Mouse (Mus musculus): ENCODE measurements at regions not wholly inside any gene's neighbourhood (a gene's known extent, or its start where the extent isn't known, plus 50 kb on each side); places are given as distances from the start of the nearest gene placed in this dataset.

GRCm38 (mm10) chr2:128430776-128431291 lies 160.2 kb upstream of the Spdye4c start:
- Histone ChIP-seq H3K27me3 (ENCODE audit: control insufficient read depth, insufficient read depth, low read length) (no peaks in the 10 kb centered on the region), H3K9me3 (ENCODE audit: control insufficient read depth, low read length) (no peaks in the 10 kb centered on the region), H3K27ac (ENCODE audit: low read depth, low read length) (no peak overlapping the region), H3K9ac (replicated peaks; ENCODE audit: low read depth, low read length) (no peak overlapping the region), H3K4me3 (ENCODE audit: low read depth, low read length) (no peak overlapping the region), H3K36me3 (ENCODE audit: control insufficient read depth, insufficient read depth, low read length) (no peaks in the 10 kb centered on the region), H3K4me1 (ENCODE audit: control insufficient read depth, insufficient read depth, low read length) (no peaks in the 10 kb centered on the region), H3K4me2 (ENCODE audit: low read depth, low read length) (no peak overlapping the region)
- ATAC-seq (ENCODE audit: low read depth) = no peak
- WGBS = 40% methylated on average over 9 of the region's 9 CpGs

GRCm38 (mm10) chr2:128431751-128432150 lies 159.3 kb upstream of the Spdye4c start:
- H3K27ac ChIP-seq (ENCODE audit: low read depth, low read length) = no peak overlapping the region
- H3K9me3 ChIP-seq (ENCODE audit: control insufficient read depth, low read length) = no peaks in the 10 kb centered on the region
- H3K4me2 ChIP-seq (ENCODE audit: low read depth, low read length) = no peak overlapping the region
- ATAC-seq (ENCODE audit: low read depth) = no peak
- 91% methylated on average over 4 of the region's 4 CpGs for WGBS
- no peaks in the 10 kb centered on the region for H3K4me1 ChIP-seq (ENCODE audit: control insufficient read depth, insufficient read depth, low read length)
- H3K4me3 ChIP-seq (ENCODE audit: low read depth, low read length) = no peak overlapping the region
- H3K27me3 ChIP-seq (ENCODE audit: control insufficient read depth, insufficient read depth, low read length) = no peaks in the 10 kb centered on the region
- H3K9ac ChIP-seq (replicated peaks; ENCODE audit: low read depth, low read length) = no peak overlapping the region
- no peaks in the 10 kb centered on the region for H3K36me3 ChIP-seq (ENCODE audit: control insufficient read depth, insufficient read depth, low read length)

GRCm38 (mm10) chr2:128432741-128433140 lies 158.3 kb upstream of the Spdye4c start:
- H3K27me3 ChIP-seq (ENCODE audit: control insufficient read depth, insufficient read depth, low read length) = no peaks in the 10 kb centered on the region
- no peak overlapping the region for H3K4me3 ChIP-seq (ENCODE audit: low read depth, low read length)
- H3K4me1 ChIP-seq (ENCODE audit: control insufficient read depth, insufficient read depth, low read length) = no peaks in the 10 kb centered on the region
- H3K36me3 ChIP-seq (ENCODE audit: control insufficient read depth, insufficient read depth, low read length) = no peaks in the 10 kb centered on the region
- no peaks in the 10 kb centered on the region for H3K9me3 ChIP-seq (ENCODE audit: control insufficient read depth, low read length)
- 71% methylated on average over 3 of the region's 3 CpGs for WGBS
- H3K27ac ChIP-seq (ENCODE audit: low read depth, low read length) = no peak overlapping the region
- no peak for ATAC-seq (ENCODE audit: low read depth)
- H3K9ac ChIP-seq (replicated peaks; ENCODE audit: low read depth, low read length) = no peak overlapping the region
- no peak overlapping the region for H3K4me2 ChIP-seq (ENCODE audit: low read depth, low read length)

GRCm38 (mm10) chr2:128433553-128434081 lies 157.4 kb upstream of the Spdye4c start:
- Histone ChIP-seq H3K4me3 (ENCODE audit: low read depth, low read length) (no peak overlapping the region), H3K27me3 (ENCODE audit: control insufficient read depth, insufficient read depth, low read length) (no peaks in the 10 kb centered on the region), H3K9me3 (ENCODE audit: control insufficient read depth, low read length) (no peaks in the 10 kb centered on the region), H3K9ac (replicated peaks; ENCODE audit: low read depth, low read length) (no peak overlapping the region), H3K4me1 (ENCODE audit: control insufficient read depth, insufficient read depth, low read length) (no peaks in the 10 kb centered on the region), H3K4me2 (ENCODE audit: low read depth, low read length) (no peak overlapping the region), H3K27ac (ENCODE audit: low read depth, low read length) (no peak overlapping the region), H3K36me3 (ENCODE audit: control insufficient read depth, insufficient read depth, low read length) (no peaks in the 10 kb centered on the region)
- 93% methylated on average over 9 of the region's 9 CpGs for WGBS
- ATAC-seq (ENCODE audit: low read depth) = no peak

GRCm38 (mm10) chr2:128434200-128434977 lies 156.6 kb upstream of the Spdye4c start:
- 62% methylated on average over 11 of the region's 11 CpGs for WGBS
- Histone ChIP-seq H3K4me3 (ENCODE audit: low read depth, low read length) (no peak overlapping the region), H3K4me1 (ENCODE audit: control insufficient read depth, insufficient read depth, low read length) (no peaks in the 10 kb centered on the region), H3K9me3 (ENCODE audit: control insufficient read depth, low read length) (no peaks in the 10 kb centered on the region), H3K4me2 (ENCODE audit: low read depth, low read length) (no peak overlapping the region), H3K27me3 (ENCODE audit: control insufficient read depth, insufficient read depth, low read length) (no peaks in the 10 kb centered on the region), H3K9ac (replicated peaks; ENCODE audit: low read depth, low read length) (no peak overlapping the region), H3K27ac (ENCODE audit: low read depth, low read length) (no peak overlapping the region), H3K36me3 (ENCODE audit: control insufficient read depth, insufficient read depth, low read length) (no peaks in the 10 kb centered on the region)
- no peak for ATAC-seq (ENCODE audit: low read depth)

GRCm38 (mm10) chr2:128436378-128436777 lies 154.6 kb upstream of the Spdye4c start:
- Histone ChIP-seq H3K4me1 (ENCODE audit: control insufficient read depth, insufficient read depth, low read length) (no peaks in the 10 kb centered on the region), H3K4me3 (ENCODE audit: low read depth, low read length) (no peak overlapping the region), H3K4me2 (ENCODE audit: low read depth, low read length) (no peak overlapping the region), H3K9ac (replicated peaks; ENCODE audit: low read depth, low read length) (no peak overlapping the region), H3K36me3 (ENCODE audit: control insufficient read depth, insufficient read depth, low read length) (no peaks in the 10 kb centered on the region), H3K27ac (ENCODE audit: low read depth, low read length) (no peak overlapping the region), H3K27me3 (ENCODE audit: control insufficient read depth, insufficient read depth, low read length) (no peaks in the 10 kb centered on the region), H3K9me3 (ENCODE audit: control insufficient read depth, low read length) (no peaks in the 10 kb centered on the region)
- ATAC-seq (ENCODE audit: low read depth) = no peak
- 94% methylated on average over 3 of the region's 3 CpGs for WGBS

GRCm38 (mm10) chr2:128437698-128438097 lies 153.3 kb upstream of the Spdye4c start:
- Histone ChIP-seq H3K36me3 (ENCODE audit: control insufficient read depth, insufficient read depth, low read length) (no peaks in the 10 kb centered on the region), H3K4me2 (ENCODE audit: low read depth, low read length) (no peak overlapping the region), H3K27ac (ENCODE audit: low read depth, low read length) (no peak overlapping the region), H3K9me3 (ENCODE audit: control insufficient read depth, low read length) (no peaks in the 10 kb centered on the region), H3K4me1 (ENCODE audit: control insufficient read depth, insufficient read depth, low read length) (no peaks in the 10 kb centered on the region), H3K9ac (replicated peaks; ENCODE audit: low read depth, low read length) (no peak overlapping the region), H3K27me3 (ENCODE audit: control insufficient read depth, insufficient read depth, low read length) (no peaks in the 10 kb centered on the region), H3K4me3 (ENCODE audit: low read depth, low read length) (no peak overlapping the region)
- ATAC-seq (ENCODE audit: low read depth) = no peak
- 68% methylated on average over 7 of the region's 7 CpGs for WGBS

GRCm38 (mm10) chr2:128438161-128438822 lies 152.7 kb upstream of the Spdye4c start:
- Histone ChIP-seq H3K9ac (replicated peaks; ENCODE audit: low read depth, low read length) (no peak overlapping the region), H3K4me3 (ENCODE audit: low read depth, low read length) (no peak overlapping the region), H3K9me3 (ENCODE audit: control insufficient read depth, low read length) (no peaks in the 10 kb centered on the region), H3K4me1 (ENCODE audit: control insufficient read depth, insufficient read depth, low read length) (no peaks in the 10 kb centered on the region), H3K27me3 (ENCODE audit: control insufficient read depth, insufficient read depth, low read length) (no peaks in the 10 kb centered on the region), H3K36me3 (ENCODE audit: control insufficient read depth, insufficient read depth, low read length) (no peaks in the 10 kb centered on the region), H3K4me2 (ENCODE audit: low read depth, low read length) (no peak overlapping the region), H3K27ac (ENCODE audit: low read depth, low read length) (no peak overlapping the region)
- 61% methylated on average over 12 of the region's 12 CpGs for WGBS
- no peak for ATAC-seq (ENCODE audit: low read depth)

GRCm38 (mm10) chr2:128438897-128439296 lies 152.1 kb upstream of the Spdye4c start:
- H3K4me3 ChIP-seq (ENCODE audit: low read depth, low read length) = no peak overlapping the region
- H3K36me3 ChIP-seq (ENCODE audit: control insufficient read depth, insufficient read depth, low read length) = no peaks in the 10 kb centered on the region
- H3K4me1 ChIP-seq (ENCODE audit: control insufficient read depth, insufficient read depth, low read length) = no peaks in the 10 kb centered on the region
- no peak for ATAC-seq (ENCODE audit: low read depth)
- WGBS = 83% methylated on average over 2 of the region's 2 CpGs
- no peaks in the 10 kb centered on the region for H3K27me3 ChIP-seq (ENCODE audit: control insufficient read depth, insufficient read depth, low read length)
- H3K4me2 ChIP-seq (ENCODE audit: low read depth, low read length) = no peak overlapping the region
- H3K9ac ChIP-seq (replicated peaks; ENCODE audit: low read depth, low read length) = no peak overlapping the region
- no peak overlapping the region for H3K27ac ChIP-seq (ENCODE audit: low read depth, low read length)
- H3K9me3 ChIP-seq (ENCODE audit: control insufficient read depth, low read length) = no peaks in the 10 kb centered on the region
